13 mouse cellular contexts compared by ENCODE assay signal in genomic region chr7:143375945-143376344, GRCm38 (mm10).
DNase-seq lines count a peak whose midpoint lies in the region; ATAC-seq and TF ChIP-seq lines count a peak whose summit lies in the region.
"Had no signal": no experiment of that assay in that cellular context is flagged by ENCODE, and none has a peak within 500 bp of the region (broad histone marks: within the 10 kb centered on the region; RNA-seq: fewer than 3 reads in every experiment).

No protein-coding gene starts in this region.

- no peak for DNase-seq in hindbrain, embryonic 10.5 days (ENCODE audit: low spot score)
- DNase-seq in hindbrain, postnatal 0 days (ENCODE audit: low spot score) = no peak
- DNase-seq in R1 (ENCODE audit: low read depth, low spot score) = peak; percentile 20
- DNase-seq in kidney, postnatal 14 days = peak; percentile 67
- DNase-seq in urinary bladder, adult 2 months (ENCODE audit: low spot score) = no peak
- no peak for DNase-seq in ovary, postnatal 10 days (ENCODE audit: low spot score)
- no peak for DNase-seq in adrenal gland, postnatal 36 days
- DNase-seq: B cell, adult 2 months; left cerebral cortex, postnatal 4 days; lung, adult 2 months; thymus, postnatal 25 days had no signal

- peaks cover 57% of the 10 kb centered on the region for H3K27me3 ChIP-seq in hindbrain, embryonic 10.5 days (ENCODE audit: insufficient read depth, poor library complexity, severe bottlenecking)
- no peaks in the 10 kb centered on the region for H3K27me3 ChIP-seq in hindbrain, postnatal 0 days (ENCODE audit: insufficient read depth, low read length)
- no peaks in the 10 kb centered on the region for H3K27me3 ChIP-seq in heart, embryonic 12.5 days (replicated peaks)

- no peak overlapping the region for H3K9ac ChIP-seq in hindbrain, postnatal 0 days (replicated peaks; ENCODE audit: low read length)
- no peak overlapping the region for H3K9ac ChIP-seq in heart, embryonic 12.5 days

- no peaks in the 10 kb centered on the region for H3K9me3 ChIP-seq in hindbrain, embryonic 10.5 days
- H3K9me3 ChIP-seq in hindbrain, postnatal 0 days (ENCODE audit: low read length) = no peaks in the 10 kb centered on the region
- H3K9me3 ChIP-seq in heart, embryonic 12.5 days (replicated peaks) = no peaks in the 10 kb centered on the region
- H3K9me3 ChIP-seq: megakaryocyte, embryonic 14.5 days had no signal

- no peak overlapping the region for H3K4me3 ChIP-seq in hindbrain, embryonic 10.5 days
- no peak overlapping the region for H3K4me3 ChIP-seq in hindbrain, postnatal 0 days (ENCODE audit: low read length)
- no peak overlapping the region for H3K4me3 ChIP-seq in heart, embryonic 12.5 days
- H3K4me3 ChIP-seq: megakaryocyte, embryonic 14.5 days had no signal

- peak overlapping the region; percentile 35; the same call in 1 of the 2 replicates for H3K27ac ChIP-seq in hindbrain, embryonic 10.5 days
- H3K27ac ChIP-seq in hindbrain, postnatal 0 days = no peak overlapping the region
- H3K27ac ChIP-seq in heart, embryonic 12.5 days (ENCODE audit: poor library complexity, severe bottlenecking) = peak overlapping the region; percentile 63

- peaks cover 22% of the 10 kb centered on the region; the same call in 1 of the 2 replicates for H3K4me1 ChIP-seq in hindbrain, embryonic 10.5 days (replicated peaks)
- H3K4me1 ChIP-seq in hindbrain, postnatal 0 days (ENCODE audit: insufficient read depth, low read length) = no peaks in the 10 kb centered on the region
- peaks cover 50% of the 10 kb centered on the region for H3K4me1 ChIP-seq in heart, embryonic 12.5 days (replicated peaks)

- TF ChIP-seq CTCF in hindbrain, postnatal 0 days (IDR thresholded peaks at IDR 0.05; ENCODE audit: low read depth) = no peak

- no peak overlapping the region for H3K4me2 ChIP-seq in hindbrain, postnatal 0 days (ENCODE audit: low read depth, low read length)
- no peak overlapping the region for H3K4me2 ChIP-seq in heart, embryonic 12.5 days

- 85% methylated on average over 16 of the region's 16 CpGs for WGBS in hindbrain, embryonic 10.5 days
- 74% methylated on average over 16 of the region's 16 CpGs for WGBS in hindbrain, postnatal 0 days
- WGBS in heart, embryonic 12.5 days = 75% methylated on average over 16 of the region's 16 CpGs

- ATAC-seq in hindbrain, postnatal 0 days = no peak
- ATAC-seq in heart, embryonic 12.5 days (ENCODE audit: insufficient number of reproducible peaks, low FRiP score) = peak; percentile 51; the same call in 1 of the 2 replicates

- no peaks in the 10 kb centered on the region for H3K36me3 ChIP-seq in hindbrain, embryonic 10.5 days
- H3K36me3 ChIP-seq in hindbrain, postnatal 0 days (ENCODE audit: insufficient read depth, low read length) = no peaks in the 10 kb centered on the region
- no peaks in the 10 kb centered on the region for H3K36me3 ChIP-seq in heart, embryonic 12.5 days

Comparison
In these comparisons a context has a peak if more than half of its experiments do, and no peak if none do; other contexts are left out.
1. DNase-seq: peak in R1 (single experiment) and kidney, postnatal 14 days (single experiment); none in hindbrain, embryonic 10.5 days (single experiment), hindbrain, postnatal 0 days (single experiment), urinary bladder, adult 2 months (single experiment), ovary, postnatal 10 days (single experiment) and adrenal gland, postnatal 36 days (0 of 2).